13 mouse cellular contexts compared by ENCODE assay signal in the genomic region with DNA sequence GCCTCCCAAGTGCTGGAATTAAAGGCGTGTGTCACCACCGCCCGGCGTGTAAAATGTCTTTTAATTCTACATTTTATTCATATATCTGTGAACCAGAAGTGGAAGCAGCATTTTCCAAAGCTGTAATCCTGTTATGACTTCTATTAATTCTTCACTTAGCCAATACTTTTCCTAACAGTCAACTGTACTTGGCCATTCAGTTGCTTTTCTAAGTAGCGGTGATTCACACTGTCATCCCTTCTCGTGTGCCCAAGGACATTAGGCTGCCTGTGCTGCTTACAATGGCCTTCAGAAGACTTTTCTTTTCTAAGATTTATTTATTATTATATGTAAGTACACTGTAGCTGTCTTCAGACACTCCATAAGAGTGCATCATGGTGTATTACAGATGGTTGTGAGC.
"Had no signal": no experiment of that assay in that cellular context is flagged by ENCODE, and none has a peak within 500 bp of the region (broad histone marks: within the 10 kb centered on the region; RNA-seq: fewer than 3 reads in every experiment).

No protein-coding gene starts in this region.

- H3K4me3 ChIP-seq: midbrain, embryonic 10.5 days; midbrain, embryonic 12.5 days; neural tube, embryonic 12.5 days; stomach, embryonic 15.5 days had no signal

- DNase-seq: lung, adult 18-20 months; lung, embryonic 14.5 days; lung, postnatal 10 days; lung, postnatal 4 days; midbrain, embryonic 14.5 days; right cerebral cortex, postnatal 14 days; thymus, adult 2 months; thymus, postnatal 25 days; thymus, postnatal 4 days had no signal

- H3K27me3 ChIP-seq: midbrain, embryonic 12.5 days; neural tube, embryonic 12.5 days; stomach, embryonic 15.5 days had no signal

- H3K9me3 ChIP-seq: midbrain, embryonic 10.5 days; midbrain, embryonic 12.5 days; neural tube, embryonic 12.5 days; stomach, embryonic 15.5 days had no signal

- H3K36me3 ChIP-seq: midbrain, embryonic 10.5 days; midbrain, embryonic 12.5 days; neural tube, embryonic 12.5 days; stomach, embryonic 15.5 days had no signal
